Mouse (Mus musculus) kidney, postnatal 4 days (tissue): ENCODE data around the gene Slc9a4.
A peak's percentile ranks its signal among the peaks of the same experiment; 100 is the strongest.
"Not testable (repeated sequence)": the region's sequence is repeated elsewhere in the genome, so short reads cannot be mapped to it uniquely, and the experiment has no call there.

Experiments
- DNase-seq, 2 experiments: peaks; one replicate each; pipeline ENCODE4 v3.0.0; 2021; ENCODE audit warnings: mixed read lengths in 2 of 2

Slc9a4 gene

DNA sequence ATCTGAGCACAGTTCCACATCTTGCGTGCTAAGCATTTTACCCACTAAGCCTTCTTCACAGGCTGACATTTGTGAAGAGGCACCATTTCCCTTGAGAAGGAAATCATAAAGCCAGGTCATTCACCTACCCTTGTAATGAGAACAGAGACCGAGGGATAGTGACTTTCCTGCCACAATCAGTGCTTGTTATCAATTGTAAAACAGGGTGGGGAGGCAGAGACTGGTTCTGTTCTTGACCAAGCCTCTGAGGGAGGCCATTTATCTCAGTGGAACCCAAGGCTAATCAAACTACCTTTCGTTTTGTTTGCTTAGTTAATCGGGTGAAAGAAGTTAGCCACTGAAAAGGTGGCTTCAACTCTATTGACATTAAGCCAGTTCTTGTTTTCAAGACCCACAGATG, 77.2 kb downstream of the Slc9a4 start:
- no peak for DNase-seq

DNA sequence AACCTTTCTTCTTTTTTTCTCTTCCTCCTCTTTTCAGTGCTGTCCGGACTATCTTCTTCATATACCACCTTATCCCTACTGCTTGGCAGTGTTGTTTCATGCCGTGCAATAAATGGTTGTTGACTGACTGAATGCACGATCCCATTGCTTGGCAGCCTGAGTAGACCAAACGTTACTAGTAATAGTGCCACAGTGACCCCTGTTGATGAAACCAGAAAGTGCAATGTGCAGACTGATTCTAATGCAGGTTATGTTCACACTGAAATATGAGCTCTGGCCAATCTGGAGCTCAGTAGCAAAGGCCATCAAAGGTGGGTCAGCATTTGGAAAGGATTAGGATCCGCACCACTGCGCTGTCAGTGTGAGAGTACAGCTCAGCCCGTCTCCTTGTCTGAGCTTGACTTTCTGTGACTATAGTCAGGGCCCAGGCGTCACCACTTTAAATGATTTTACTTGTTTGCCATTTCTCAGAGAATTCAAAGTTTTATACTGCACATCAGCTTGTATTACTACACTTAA, 78.2 kb downstream of the Slc9a4 start:
- DNase-seq = peak; percentile 77 to 80

DNA sequence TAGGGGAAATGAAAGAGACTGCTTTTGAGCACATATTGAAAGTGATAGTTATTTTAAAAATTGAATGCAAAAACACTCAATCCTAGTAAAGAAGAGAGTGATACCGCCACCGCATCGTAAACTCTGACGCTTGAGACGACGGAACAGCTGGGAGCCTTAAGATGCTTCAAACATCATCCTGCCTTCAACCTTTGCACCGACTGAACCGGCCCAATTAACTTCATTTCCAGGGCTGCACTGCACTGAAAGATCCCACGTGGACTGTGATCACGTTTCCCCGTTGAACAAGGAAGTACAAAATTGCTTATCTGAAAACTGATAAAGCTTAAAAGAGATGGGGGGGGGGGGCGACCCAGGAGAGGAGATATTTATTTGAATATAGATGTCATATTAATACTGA, 79.1 kb downstream of the Slc9a4 start:
- peak in 1 of 2 experiments; percentile 18 for DNase-seq

DNA sequence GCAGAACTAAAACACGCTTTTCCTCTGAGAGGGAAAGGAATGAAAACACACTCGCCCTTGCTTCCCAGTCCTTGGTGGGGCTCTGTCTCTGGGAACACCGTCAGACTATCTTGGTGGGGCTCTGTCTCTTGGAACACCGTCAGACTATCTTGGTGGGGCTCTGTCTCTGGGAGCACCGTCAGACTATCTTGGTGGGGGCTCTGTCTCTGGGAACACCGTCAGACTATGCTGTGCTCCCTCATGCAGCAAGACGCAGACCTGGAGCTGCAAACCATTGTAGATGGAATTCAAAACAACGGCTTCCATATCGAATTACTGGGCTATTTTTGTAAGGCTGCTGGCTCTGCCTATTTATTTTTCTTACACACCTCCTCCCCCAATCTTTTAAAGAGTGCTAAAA, 79.6 kb downstream of the Slc9a4 start:
- DNase-seq = no peak

DNA sequence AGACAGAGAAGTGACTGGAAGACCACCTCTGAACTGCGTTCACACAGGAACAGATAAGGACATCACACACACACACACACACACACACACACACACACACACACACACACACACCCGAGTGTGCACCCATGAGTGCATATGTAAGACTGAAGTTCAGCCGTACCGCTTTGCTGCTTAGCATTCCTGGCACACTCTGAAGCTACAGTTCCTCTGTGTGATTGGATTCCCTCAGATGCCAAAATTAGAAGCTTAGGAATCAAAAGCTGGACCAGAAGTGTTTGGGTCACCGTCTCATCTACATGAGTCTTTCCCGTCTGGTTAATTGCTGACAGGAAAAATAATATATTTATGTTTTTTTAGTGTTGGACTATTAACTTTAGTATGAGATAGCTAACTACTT, 81.0 kb downstream of the Slc9a4 start:
- no peak for DNase-seq

DNA sequence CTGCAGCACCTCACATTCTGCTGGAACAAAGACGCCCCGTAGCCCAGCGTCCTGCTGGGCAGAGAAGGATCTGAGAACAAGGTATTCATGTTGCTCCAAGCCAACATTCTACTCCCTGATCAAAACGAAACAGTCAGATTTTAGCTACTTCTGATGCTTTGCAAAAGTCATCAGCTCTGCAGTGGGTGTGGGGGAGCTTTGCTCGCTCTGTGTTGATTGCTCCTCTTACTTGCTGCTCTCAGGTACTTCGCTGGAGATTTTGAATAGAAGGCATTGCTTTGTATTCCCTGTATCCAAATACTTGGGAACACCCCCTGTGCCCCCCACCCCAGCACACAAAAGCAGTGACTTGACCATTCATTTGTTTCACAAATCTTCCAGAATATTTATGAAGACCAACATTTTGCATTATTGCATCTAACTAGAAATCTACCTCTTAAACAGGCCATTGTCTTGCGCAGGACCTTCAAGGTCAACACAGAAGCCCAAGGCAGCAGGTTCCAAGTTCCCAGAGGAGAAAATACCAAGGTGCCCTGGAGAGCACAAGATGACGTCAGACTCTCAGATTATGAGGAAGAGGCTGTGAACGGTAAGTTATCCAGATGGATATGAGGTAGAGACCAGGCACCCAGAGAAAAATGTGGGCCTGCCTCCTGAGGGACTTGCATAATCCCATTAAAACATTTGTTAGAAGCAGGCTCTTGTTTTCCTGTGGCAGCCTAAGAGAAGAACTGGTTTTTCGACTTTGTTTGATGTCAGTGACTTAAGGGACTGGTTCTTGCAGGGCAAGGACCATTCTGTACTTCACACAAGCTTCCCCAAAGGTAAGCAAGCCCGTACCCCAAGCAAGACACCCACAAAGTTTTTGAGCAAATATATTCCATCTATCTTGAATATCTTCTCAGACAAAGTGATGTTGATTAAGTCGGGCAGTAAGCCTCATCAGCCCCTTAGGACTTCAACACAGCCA, 85.8 kb downstream of the Slc9a4 start:
- DNase-seq = no peak

DNA sequence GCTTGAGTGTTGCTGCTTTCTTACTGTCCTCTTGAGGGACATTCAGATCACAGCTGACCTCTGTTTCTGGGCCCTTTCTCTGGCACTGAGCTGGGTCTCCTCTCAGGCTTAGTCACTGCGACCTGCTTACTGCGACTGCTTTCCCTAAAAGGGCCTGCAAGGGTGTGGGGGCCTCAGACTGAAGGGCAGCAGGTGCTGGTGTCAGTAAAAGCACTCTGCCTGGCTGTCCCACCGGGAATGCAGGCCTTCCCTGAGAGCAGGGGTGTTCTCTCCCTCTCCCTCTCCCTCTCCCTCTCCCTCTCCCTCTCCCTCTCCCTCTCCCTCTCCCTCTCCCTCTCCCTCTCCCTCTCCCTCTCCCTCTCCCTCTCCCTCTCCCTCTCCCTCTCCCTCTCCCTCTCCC, 87.6 kb downstream of the Slc9a4 start:
- DNase-seq = not testable (repeated sequence)

DNA sequence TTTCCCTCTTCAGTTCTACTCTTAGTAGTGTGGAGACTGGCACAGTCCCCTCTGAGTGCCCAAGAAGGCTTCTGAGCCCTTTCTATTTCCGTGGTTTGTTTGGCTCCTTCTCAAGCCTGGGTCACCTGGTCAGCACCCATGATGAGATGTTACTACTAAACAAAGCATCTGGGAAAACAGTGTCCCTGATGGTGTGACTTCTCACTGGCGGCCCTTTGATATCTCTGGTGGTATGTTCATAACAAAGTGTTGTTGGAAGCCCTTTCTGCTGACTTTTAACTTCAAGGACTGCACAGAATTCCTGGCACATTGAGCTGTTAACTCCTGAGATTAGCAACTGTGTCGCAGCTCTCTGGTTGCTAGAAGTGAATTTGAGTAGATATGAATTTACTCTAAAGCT, 90.1 kb downstream of the Slc9a4 start:
- no peak for DNase-seq

DNA sequence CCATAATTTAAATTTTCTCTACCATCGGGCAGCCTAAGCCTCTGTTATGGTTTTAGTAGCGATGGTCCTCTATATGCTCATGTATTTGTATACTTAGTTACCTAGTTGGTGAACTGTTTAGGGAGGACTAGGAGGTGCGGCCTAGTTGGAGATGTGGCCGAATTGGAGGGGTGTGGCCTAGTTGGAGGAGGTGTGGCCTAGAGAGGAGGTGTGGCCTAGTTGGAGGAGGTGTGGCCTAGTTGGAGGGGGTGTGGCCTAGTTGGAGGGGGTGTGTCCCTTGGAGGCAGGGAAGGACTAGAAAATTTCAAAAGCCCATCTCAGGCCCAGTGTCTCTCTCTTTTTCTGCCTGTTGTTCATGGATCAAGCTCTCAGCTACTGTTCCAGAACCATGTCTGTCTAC, 91.6 kb downstream of the Slc9a4 start:
- no peak for DNase-seq

DNA sequence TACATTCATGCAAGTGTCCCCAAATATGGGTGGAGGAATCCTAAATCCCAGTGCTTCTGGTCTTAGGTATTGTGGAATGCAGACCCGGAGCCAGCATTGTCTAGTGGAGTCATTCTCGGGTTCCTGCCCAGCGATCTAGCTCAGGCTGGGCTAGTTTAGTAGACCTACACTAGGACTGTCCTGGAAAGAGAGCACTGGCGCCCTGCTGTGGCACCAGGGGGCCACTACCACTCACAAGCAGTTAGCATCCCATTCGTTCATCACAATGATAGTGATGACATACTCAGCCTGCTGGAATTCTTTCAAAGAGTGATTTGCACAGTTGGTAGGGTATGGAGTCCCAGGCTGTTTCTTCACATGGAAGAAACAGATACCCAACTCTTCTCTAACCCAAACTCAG, 97.4 kb downstream of the Slc9a4 start:
- peak; percentile 47 to 64 for DNase-seq
